Mouse (Mus musculus) embryonic facial prominence, embryonic 11.5 days (tissue): ENCODE measurements at regions not wholly inside any gene's neighbourhood (a gene's known extent, or its start where the extent isn't known, plus 50 kb on each side); places are given as distances from the start of the nearest gene placed in this dataset.

Source experiments
- ATAC-seq: fragments of 200-750 bp; cut with Nextera tagmentation; replicated peaks from 2 replicates; pipeline ENCODE4 v1.8.0; 2017; ENCODE audit warnings: low read depth; ENCODE audit not compliant: insufficient number of reproducible peaks, low FRiP score, low TSS enrichment
- DNase-seq: peaks from one replicate; pipeline ENCODE4 v3.0.0-alpha.2; 2015; ENCODE audit warnings: low spot score
- H3K27ac ChIP-seq: fragments of 300-500 bp; sonication (generic); replicated peaks from 2 replicates; pipeline ENCODE4 v1.5.1; 2014; ENCODE audit warnings: mild to moderate bottlenecking, low read depth, low read length, control low read depth
- H3K27me3 ChIP-seq: fragments of 300-500 bp; sonication (generic); 2 replicates; pipeline ENCODE4 v1.6.1; 2014; ENCODE audit warnings: mild to moderate bottlenecking, low read length, moderate library complexity, mixed read lengths; ENCODE audit not compliant: control insufficient read depth, insufficient read depth
- H3K36me3 ChIP-seq: fragments of 300-500 bp; sonication (generic); replicated peaks from 2 replicates; pipeline ENCODE4 v1.6.1; 2014; ENCODE audit warnings: low read depth, mild to moderate bottlenecking, low read length, moderate library complexity, mixed read lengths; ENCODE audit not compliant: control insufficient read depth, insufficient read depth
- H3K4me1 ChIP-seq: fragments of 300-500 bp; sonication (generic); 2 replicates; pipeline ENCODE4 v1.6.1; 2014; ENCODE audit warnings: low read length, mixed read lengths; ENCODE audit not compliant: control insufficient read depth, insufficient read depth
- H3K4me2 ChIP-seq: fragments of 300-500 bp; sonication (generic); 2 replicates; pipeline ENCODE4 v1.6.1; 2014; ENCODE audit warnings: low read depth, mild to moderate bottlenecking, control low read depth, low read length, moderate library complexity
- H3K4me3 ChIP-seq: fragments of 300-500 bp; sonication (generic); 2 replicates; pipeline ENCODE4 v1.5.1; 2014; ENCODE audit warnings: low read depth, low read length, control low read depth
- H3K9ac ChIP-seq: fragments of 300-500 bp; sonication (generic); replicated peaks from 2 replicates; pipeline ENCODE4 v1.6.1; 2014; ENCODE audit warnings: mild to moderate bottlenecking, control low read depth, low read length
- H3K9me3 ChIP-seq: fragments of 300-500 bp; sonication (generic); replicated peaks from 2 replicates; pipeline ENCODE4 v1.6.1; 2016; ENCODE audit warnings: mild to moderate bottlenecking, low read length, inconsistent platforms, mixed read lengths; ENCODE audit not compliant: control insufficient read depth
- WGBS: fragments of 180-500 bp; shearing (Covaris S2); extraction: QIAGEN DNeasy Blood & Tissue Kit; methylation state at CpG from one replicate; pipeline ENCODE4 v1.1.7; 2014; 5-methylcytosine and 5-hydroxymethylcytosine counted together

- DNase-seq (no peak), ATAC-seq (no peak)
- H3K4me3 ChIP-seq: no peak overlapping the region
- 87% methylated on average over 5 of the region's 5 CpGs for whole genome bisulfite sequencing
- H3K4me2 ChIP-seq: no peak overlapping the region
- no peak overlapping the region for H3K9ac ChIP-seq
- no peaks in the 10 kb centered on the region for H3K9me3 ChIP-seq
- no peaks in the 10 kb centered on the region for H3K27me3 ChIP-seq
- no peaks in the 10 kb centered on the region for H3K4me1 ChIP-seq
- no peaks in the 10 kb centered on the region for H3K36me3 ChIP-seq
- no peak overlapping the region for H3K27ac ChIP-seq
Measured at GRCm38 (mm10) chr1:34761870-34762269, 81.0 kb downstream of the Fam168b start.
